Mouse (Mus musculus): ENCODE measurements around the gene Homez. TPM values are rescaled to one million over a fixed set of nuclear protein-coding genes. Genes with fewer than 3 reads are reported as not detected.

The Homez gene
- polyA plus RNA-seq, 1 experiment, result not detected

DNA sequence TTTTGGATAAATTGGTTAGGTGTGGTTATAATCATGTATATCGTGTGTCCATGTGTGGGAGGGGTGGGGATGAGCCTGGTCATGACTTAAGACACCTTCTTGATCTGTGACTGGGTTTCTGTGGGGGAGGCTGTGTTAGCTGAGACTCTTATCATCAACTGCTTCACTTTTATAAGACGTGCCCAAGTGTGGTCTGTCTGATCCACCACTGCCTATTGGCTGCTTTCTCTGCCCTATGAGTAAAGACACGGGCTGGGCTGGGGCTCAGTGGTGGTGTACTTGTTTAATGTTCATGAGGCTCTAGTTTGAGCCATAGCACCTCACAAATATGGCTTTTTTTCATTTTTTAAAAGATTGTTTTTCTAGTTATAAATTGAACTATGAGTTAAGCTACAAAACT lies 55.0 kb downstream of the Homez start:
- H3K4me1 ChIP-seq (ENCODE audit: control insufficient read depth, insufficient read depth, low read length), result no peaks in the 10 kb centered on the region
- H3K4me3 ChIP-seq (ENCODE audit: insufficient read depth, low read depth, low read length), result no peak overlapping the region
- no peak overlapping the region for H3K27ac ChIP-seq (ENCODE audit: insufficient read depth, low read depth, low read length)
- TF ChIP-seq POLR2A (IDR thresholded peaks at IDR 0.05; ENCODE audit: insufficient read depth, low read depth, low read length) (no peak), CTCF (IDR thresholded peaks at IDR 0.05; ENCODE audit: insufficient read depth, low read depth, low read length) (no peak)
- WGBS, result 70% methylated on average over 3 of the region's 3 CpGs

DNA sequence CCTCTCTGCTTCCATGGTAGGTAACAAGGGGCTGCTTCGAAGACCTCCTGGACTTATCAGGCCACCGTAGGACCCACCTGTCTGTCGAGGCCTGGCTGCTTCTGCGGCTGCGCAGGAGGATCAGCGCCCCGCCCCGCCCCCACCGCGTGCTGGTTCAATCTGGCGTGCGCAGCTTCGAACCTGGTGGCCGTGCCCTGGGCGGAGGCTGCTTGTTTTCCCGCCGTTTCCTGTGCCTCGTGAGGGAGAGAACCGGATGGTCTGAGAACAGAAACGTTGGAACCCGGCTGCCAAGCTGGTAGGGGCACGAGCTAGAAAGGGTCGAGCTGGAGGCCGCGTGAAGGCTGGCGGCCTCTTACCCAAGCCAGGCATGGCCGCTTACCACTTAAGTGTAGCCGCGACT lies 56.8 kb downstream of the Homez start, which contains the start of gene Rnf212b:
Gene Rnf212b (plus strand): TSS at position 151 of the 400 bp plus-strand sequence.
- H3K4me3 ChIP-seq (ENCODE audit: insufficient read depth, low read depth, low read length), result no peak within 1 kb of the TSS
- TF ChIP-seq CTCF (IDR thresholded peaks at IDR 0.05; ENCODE audit: insufficient read depth, low read depth, low read length), result no peak
- no peak for TF ChIP-seq POLR2A (IDR thresholded peaks at IDR 0.05; ENCODE audit: insufficient read depth, low read depth, low read length)
- WGBS, result 91% methylated on average over 29 of the region's 29 CpGs
- H3K27ac ChIP-seq (ENCODE audit: insufficient read depth, low read depth, low read length), result no peak within 1 kb of the TSS
- no peaks in the 10 kb centered on the region for H3K4me1 ChIP-seq (ENCODE audit: control insufficient read depth, insufficient read depth, low read length)

DNA sequence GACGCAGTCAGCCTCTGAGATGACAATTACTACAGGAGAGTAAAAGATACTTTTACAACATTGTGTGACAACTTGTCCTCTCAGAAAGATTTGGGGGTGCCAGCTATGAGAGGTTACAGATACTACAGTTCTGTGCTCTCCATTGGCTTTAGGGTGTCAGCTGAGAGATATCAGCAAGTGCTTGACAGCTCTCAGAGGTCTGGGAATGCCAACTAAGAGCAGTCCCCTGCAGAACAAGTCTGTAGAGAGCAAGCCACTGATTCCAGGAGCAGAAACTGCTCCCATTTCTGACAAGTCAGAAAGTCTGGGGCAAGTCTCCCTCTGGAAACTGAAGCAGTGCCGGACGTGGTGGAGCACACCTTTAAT lies 61.1 kb downstream of the Homez start:
- WGBS, result 97% methylated on average over 3 of the region's 3 CpGs
- no peak overlapping the region for H3K27ac ChIP-seq (ENCODE audit: insufficient read depth, low read depth, low read length)
- H3K4me3 ChIP-seq (ENCODE audit: insufficient read depth, low read depth, low read length), result no peak overlapping the region
- TF ChIP-seq CTCF (IDR thresholded peaks at IDR 0.05; ENCODE audit: insufficient read depth, low read depth, low read length) (no peak), POLR2A (IDR thresholded peaks at IDR 0.05; ENCODE audit: insufficient read depth, low read depth, low read length) (no peak)
- H3K4me1 ChIP-seq (ENCODE audit: control insufficient read depth, insufficient read depth, low read length), result no peaks in the 10 kb centered on the region

DNA sequence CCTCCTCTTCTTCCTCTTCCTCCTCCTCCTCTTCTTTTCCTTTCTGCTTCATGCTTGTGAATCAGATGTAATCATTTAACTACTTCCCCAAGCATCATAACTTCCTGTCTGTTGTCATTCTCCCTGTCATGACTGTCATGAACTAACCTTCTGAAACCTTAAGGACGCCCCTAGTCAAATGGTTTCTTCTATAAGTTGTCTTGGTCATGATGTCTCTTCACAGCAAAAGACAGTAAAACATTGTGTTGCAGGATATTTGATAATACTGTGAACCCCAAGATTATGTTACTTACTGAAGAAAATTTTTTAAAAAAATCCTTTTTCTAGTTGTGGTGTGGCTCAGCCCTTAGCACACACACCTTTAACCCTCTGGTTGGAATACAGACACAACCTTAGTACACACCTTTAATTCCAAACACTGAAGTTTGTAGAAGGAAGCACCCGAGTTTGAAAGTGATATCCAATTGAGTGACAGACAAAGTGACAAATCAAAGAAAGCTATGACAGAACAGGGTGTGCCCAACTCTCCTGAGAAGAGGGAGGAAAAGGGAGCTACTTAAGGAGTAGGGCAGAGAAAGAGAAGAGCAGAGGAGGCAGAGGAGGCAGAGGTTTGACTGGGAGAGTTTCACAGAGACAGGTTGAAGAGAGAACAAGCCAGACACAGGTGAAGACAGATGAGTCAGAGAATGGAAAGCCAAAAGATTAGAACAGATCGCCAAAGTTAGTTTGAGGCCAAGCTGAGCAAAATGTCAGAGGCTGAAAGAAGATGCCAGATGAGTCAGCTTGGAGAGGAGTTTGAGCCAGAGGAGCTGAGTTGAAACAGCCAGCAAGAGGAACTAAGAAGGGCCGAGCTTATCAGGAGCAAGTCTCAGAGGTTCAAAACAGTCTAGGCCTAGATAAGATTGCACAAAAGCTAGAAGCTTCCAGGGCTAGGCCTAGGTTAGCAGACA lies 61.8 kb downstream of the Homez start:
- Histone ChIP-seq H3K4me1 (ENCODE audit: control insufficient read depth, insufficient read depth, low read length) (no peaks in the 10 kb centered on the region), H3K27ac (ENCODE audit: insufficient read depth, low read depth, low read length) (no peak overlapping the region), H3K4me3 (ENCODE audit: insufficient read depth, low read depth, low read length) (no peak overlapping the region)
- WGBS, result 71% methylated on average over 4 of the region's 4 CpGs
- TF ChIP-seq POLR2A (IDR thresholded peaks at IDR 0.05; ENCODE audit: insufficient read depth, low read depth, low read length) (no peak), CTCF (IDR thresholded peaks at IDR 0.05; ENCODE audit: insufficient read depth, low read depth, low read length) (no peak)

DNA sequence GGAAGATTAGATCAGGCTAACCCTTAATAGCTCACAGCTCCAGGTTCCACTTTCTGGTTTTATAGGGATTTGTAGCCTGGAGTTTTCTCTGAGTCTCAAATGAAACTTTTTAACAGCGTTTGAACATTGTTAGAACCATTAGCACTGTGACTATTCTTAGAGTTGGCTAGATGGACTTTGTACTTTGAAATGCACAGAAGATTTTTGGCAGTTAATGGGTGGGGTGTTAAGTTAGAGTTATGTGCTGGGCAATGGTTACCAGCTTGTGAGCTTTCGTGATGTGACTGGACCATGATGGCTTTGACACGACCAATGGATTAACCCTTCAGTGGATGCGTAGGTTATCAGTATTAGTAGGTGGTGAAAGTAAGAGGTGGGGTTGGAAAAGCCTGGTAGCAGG lies 64.6 kb downstream of the Homez start:
- TF ChIP-seq POLR2A (IDR thresholded peaks at IDR 0.05; ENCODE audit: insufficient read depth, low read depth, low read length) (no peak), CTCF (IDR thresholded peaks at IDR 0.05; ENCODE audit: insufficient read depth, low read depth, low read length) (no peak)
- H3K27ac ChIP-seq (ENCODE audit: insufficient read depth, low read depth, low read length), result no peak overlapping the region
- 84% methylated on average over 4 of the region's 4 CpGs for WGBS
- no peaks in the 10 kb centered on the region for H3K4me1 ChIP-seq (ENCODE audit: control insufficient read depth, insufficient read depth, low read length)
- no peak overlapping the region for H3K4me3 ChIP-seq (ENCODE audit: insufficient read depth, low read depth, low read length)

Other genes with a start within 250 kb of the Homez start
- not detected in 2 replicates for gene Psmb11, start 249.5 kb downstream of the Homez start, polyA plus RNA-seq (2012; ENCODE audit: insufficient read depth, insufficient read length, low replicate concordance, missing spikeins)
- not detected in 2 replicates for gene Gm17606, start 230.0 kb downstream of the Homez start, polyA plus RNA-seq (2012; ENCODE audit: insufficient read depth, insufficient read length, low replicate concordance, missing spikeins)
- not detected in 2 replicates for gene Cdh24, start 229.6 kb downstream of the Homez start, polyA plus RNA-seq (2012; ENCODE audit: insufficient read depth, insufficient read length, low replicate concordance, missing spikeins)
- not detected in 2 replicates for gene 1700123O20Rik, start 184.7 kb downstream of the Homez start, polyA plus RNA-seq (2012; ENCODE audit: insufficient read depth, insufficient read length, low replicate concordance, missing spikeins)
- gene Acin1, start 184.0 kb downstream of the Homez start, polyA plus RNA-seq (2012; ENCODE audit: insufficient read depth, insufficient read length, low replicate concordance, missing spikeins), result 835 TPM in 1 of 2 replicates, not detected in the other
- not detected in 2 replicates for gene Gm29776, start 172.1 kb downstream of the Homez start, polyA plus RNA-seq (2012; ENCODE audit: insufficient read depth, insufficient read length, low replicate concordance, missing spikeins)
- gene Cebpe, start 158.8 kb downstream of the Homez start, polyA plus RNA-seq (2012; ENCODE audit: insufficient read depth, insufficient read length, low replicate concordance, missing spikeins), result not detected in 2 replicates
- not detected in 2 replicates for gene Slc7a8, start 89.0 kb downstream of the Homez start, polyA plus RNA-seq (2012; ENCODE audit: insufficient read depth, insufficient read length, low replicate concordance, missing spikeins)
- gene Rnf212b, start 56.8 kb downstream of the Homez start, polyA plus RNA-seq (2012; ENCODE audit: insufficient read depth, insufficient read length, low replicate concordance, missing spikeins), result not detected in 2 replicates
- not detected in 2 replicates for gene Ppp1r3e, start 6.6 kb upstream of the Homez start, polyA plus RNA-seq (2012; ENCODE audit: insufficient read depth, insufficient read length, low replicate concordance, missing spikeins)
- 145 TPM in 1 of 2 replicates, not detected in the other for gene Bcl2l2, start 12.4 kb upstream of the Homez start, polyA plus RNA-seq (2012; ENCODE audit: insufficient read depth, insufficient read length, low replicate concordance, missing spikeins)
- gene Gm20521, start 12.5 kb upstream of the Homez start, polyA plus RNA-seq (2012; ENCODE audit: insufficient read depth, insufficient read length, low replicate concordance, missing spikeins), result not detected in 2 replicates
- not detected in 2 replicates for gene Pabpn1, start 21.5 kb upstream of the Homez start, polyA plus RNA-seq (2012; ENCODE audit: insufficient read depth, insufficient read length, low replicate concordance, missing spikeins)
- gene Slc22a17, start 42.2 kb upstream of the Homez start, polyA plus RNA-seq (2012; ENCODE audit: insufficient read depth, insufficient read length, low replicate concordance, missing spikeins), result 220 TPM in 1 of 2 replicates, not detected in the other
- not detected in 2 replicates for gene Efs, start 55.2 kb upstream of the Homez start, polyA plus RNA-seq (2012; ENCODE audit: insufficient read depth, insufficient read length, low replicate concordance, missing spikeins)
- not detected in 2 replicates for gene Il25, start 61.7 kb upstream of the Homez start, polyA plus RNA-seq (2012; ENCODE audit: insufficient read depth, insufficient read length, low replicate concordance, missing spikeins)
- not detected in 2 replicates for gene Cmtm5, start 65.3 kb upstream of the Homez start, polyA plus RNA-seq (2012; ENCODE audit: insufficient read depth, insufficient read length, low replicate concordance, missing spikeins)
- gene Myh6, start 96.0 kb upstream of the Homez start, polyA plus RNA-seq (2012; ENCODE audit: insufficient read depth, insufficient read length, low replicate concordance, missing spikeins), result not detected in 2 replicates
- not detected in 2 replicates for gene Gm17428, start 106.0 kb upstream of the Homez start, polyA plus RNA-seq (2012; ENCODE audit: insufficient read depth, insufficient read length, low replicate concordance, missing spikeins)
- gene Myh7, start 123.7 kb upstream of the Homez start, polyA plus RNA-seq (2012; ENCODE audit: insufficient read depth, insufficient read length, low replicate concordance, missing spikeins), result not detected in 2 replicates
- gene Ngdn, start 144.5 kb upstream of the Homez start, polyA plus RNA-seq (2012; ENCODE audit: insufficient read depth, insufficient read length, low replicate concordance, missing spikeins), result not detected in 2 replicates
- gene Zfhx2, start 221.4 kb upstream of the Homez start, polyA plus RNA-seq (2012; ENCODE audit: insufficient read depth, insufficient read length, low replicate concordance, missing spikeins), result not detected in 2 replicates
- not detected in 2 replicates for gene Thtpa, start 223.8 kb upstream of the Homez start, polyA plus RNA-seq (2012; ENCODE audit: insufficient read depth, insufficient read length, low replicate concordance, missing spikeins)
- gene Ap1g2, start 235.6 kb upstream of the Homez start, polyA plus RNA-seq (2012; ENCODE audit: insufficient read depth, insufficient read length, low replicate concordance, missing spikeins), result not detected in 2 replicates
- not detected in 2 replicates for gene Jph4, start 246.0 kb upstream of the Homez start, polyA plus RNA-seq (2012; ENCODE audit: insufficient read depth, insufficient read length, low replicate concordance, missing spikeins)

Data from olfactory bulb, adult 2 months (tissue).